Mouse (Mus musculus) left cerebral cortex, postnatal 36 days (tissue): ENCODE results near the gene Gcnt3. TPM values are rescaled to one million over a fixed set of nuclear protein-coding genes. Genes with fewer than 3 reads are reported as not detected.

Experiments used
- total RNA-seq, 2 experiments: library from RNA; stranded (reverse); gene quantifications; 2 replicates each; pipeline ENCODE4 v1.2.3; 2021

The Gcnt3 gene
- total RNA-seq, 2 experiments from 2014 or later, result not detected

Other genes starting within 250 kb of the Gcnt3 start
- gene Bnip2, start 48.6 kb downstream of the Gcnt3 start, total RNA-seq, result 10 to 100 TPM; 38.1 to 49.2 TPM
- 10 to 100 TPM; 50.3 to 62.8 TPM for gene Gtf2a2, start 25.5 kb downstream of the Gcnt3 start, total RNA-seq
- gene Fam81a, start 104.5 kb upstream of the Gcnt3 start, total RNA-seq, result 100 to 1,000 TPM; 179 to 198 TPM
- 10 to 100 TPM; 14.6 to 14.7 TPM for gene Myo1e, start 169.3 kb upstream of the Gcnt3 start, total RNA-seq